8 mouse cellular contexts compared by ENCODE assay signal in genomic region chr11:88180959-88181619, GRCm38 (mm10). TPM values are rescaled to one million over a fixed set of nuclear protein-coding genes. Genes with fewer than 3 reads are reported as not detected.
A peak's percentile ranks its signal among the peaks of the same experiment; 100 is the strongest.
DNase-seq lines count a peak whose midpoint lies in the region; ATAC-seq and TF ChIP-seq lines count a peak whose summit lies in the region.

No protein-coding gene starts in this region.

- ATAC-seq in hindbrain, embryonic 15.5 days (ENCODE audit: low FRiP score, low read depth) = peak; percentile 85
- ATAC-seq in midbrain, embryonic 11.5 days (ENCODE audit: low FRiP score) = peak; percentile 54

- H3K27me3 ChIP-seq in hindbrain, embryonic 15.5 days = no peaks in the 10 kb centered on the region
- H3K27me3 ChIP-seq in midbrain, embryonic 11.5 days (ENCODE audit: control insufficient read depth, insufficient read depth, low read length) = no peaks in the 10 kb centered on the region; the same call in 1 of the 2 replicates
- H3K27me3 ChIP-seq in testis, adult 2 months (ENCODE audit: control insufficient read depth, insufficient read depth, low read length) = no peaks in the 10 kb centered on the region

- peaks cover 15% of the 10 kb centered on the region; the same call in 1 of the 2 replicates for H3K36me3 ChIP-seq in hindbrain, embryonic 15.5 days
- H3K36me3 ChIP-seq in midbrain, embryonic 11.5 days (ENCODE audit: control insufficient read depth, insufficient read depth, low read length) = peaks cover 5% of the 10 kb centered on the region; the same call in 1 of the 2 replicates
- no peaks in the 10 kb centered on the region for H3K36me3 ChIP-seq in testis, adult 2 months (ENCODE audit: control insufficient read depth, insufficient read depth, low read length)

- no peak for TF ChIP-seq CTCF in testis, adult 2 months (IDR thresholded peaks at IDR 0.05; ENCODE audit: control insufficient read depth, insufficient read depth, insufficient replicate concordance, low read depth, low read length)

- no peaks in the 10 kb centered on the region for H3K9me3 ChIP-seq in hindbrain, embryonic 15.5 days
- H3K9me3 ChIP-seq in midbrain, embryonic 11.5 days (ENCODE audit: control insufficient read depth, low read length) = no peaks in the 10 kb centered on the region

- peak overlapping the region; percentile 77 for H3K27ac ChIP-seq in hindbrain, embryonic 15.5 days (replicated peaks)
- peak overlapping the region; percentile 25; the same call in 1 of the 2 replicates for H3K27ac ChIP-seq in midbrain, embryonic 11.5 days (ENCODE audit: low read depth, low read length)
- peak overlapping the region; percentile 46 for H3K27ac ChIP-seq in testis, adult 2 months (ENCODE audit: control insufficient read depth, insufficient read depth, low read depth, low read length)

- H3K4me1 ChIP-seq in hindbrain, embryonic 15.5 days (replicated peaks) = peaks cover 24% of the 10 kb centered on the region
- peaks cover 23% of the 10 kb centered on the region for H3K4me1 ChIP-seq in midbrain, embryonic 11.5 days (ENCODE audit: control insufficient read depth, insufficient read depth, low read length)
- H3K4me1 ChIP-seq in testis, adult 2 months (ENCODE audit: control insufficient read depth, insufficient read depth, low read length) = no peaks in the 10 kb centered on the region; the same call in 1 of the 2 replicates

- TF ChIP-seq POLR2A in testis, adult 2 months (IDR thresholded peaks at IDR 0.05; ENCODE audit: control insufficient read depth, low read depth, low read length) = no peak

- no peak overlapping the region for H3K4me3 ChIP-seq in hindbrain, embryonic 15.5 days
- H3K4me3 ChIP-seq in midbrain, embryonic 11.5 days (ENCODE audit: low read depth, low read length) = no peak overlapping the region
- H3K4me3 ChIP-seq in testis, adult 2 months (ENCODE audit: control insufficient read depth, low read depth, low read length) = no peak overlapping the region

- peak overlapping the region; percentile 8 for H3K4me2 ChIP-seq in hindbrain, embryonic 15.5 days
- H3K4me2 ChIP-seq in midbrain, embryonic 11.5 days = no peak overlapping the region

- intact Hi-C loops in left cerebral cortex, postnatal 4 days (cut with DNase I) = no loop called here

- H3K9ac ChIP-seq in hindbrain, embryonic 15.5 days = 0 out of 2 replicates have a peak overlapping the region, but pooled peaks have one; percentile 1
- H3K9ac ChIP-seq in midbrain, embryonic 11.5 days (ENCODE audit: low read length) = peak overlapping the region; percentile 45

- WGBS in hindbrain, embryonic 15.5 days = 8% methylated on average over 16 of the region's 16 CpGs
- WGBS in midbrain, embryonic 11.5 days = 18% methylated on average over 16 of the region's 16 CpGs

- peak; percentile 68 for DNase-seq in cerebellum, adult 11-12 months
- no peak for DNase-seq in cerebellum, adult 11 months
- peak; percentile 76 for DNase-seq in embryo, embryonic 10 days (ENCODE audit: low spot score)
- DNase-seq in gastrocnemius, postnatal 25 days = peak; percentile 88
- peak; percentile 78 for DNase-seq in left cerebral cortex, postnatal 4 days
- peak; percentile 91 for DNase-seq in midbrain, embryonic 11.5 days (ENCODE audit: low spot score, missing footprints)

RNA-seq across cellular contexts. Expression of gene Mrps23, which starts 23.1 kb away (rescaled TPM):
- 100 to 1,000 TPM; 126 to 133 TPM for total RNA-seq in gastrocnemius, postnatal 25 days (2021)
- 60.3 and 61.7 TPM in 2 replicates for polyA plus RNA-seq in hindbrain, embryonic 15.5 days (2015; fragmentation: Nextera tagmentation; extraction: Ambion mirVana)
- 10 to 100 TPM; 55.2 to 65.1 TPM for total RNA-seq in left cerebral cortex, postnatal 4 days (2021)
- 88.8 TPM in 2 replicates for polyA plus RNA-seq in midbrain, embryonic 11.5 days (2014; fragmentation: Nextera tagmentation; extraction: Ambion mirVana)
- polyA plus RNA-seq in testis, adult 2 months (2012; rRNA removed) = 29.8 and 46.7 TPM in 2 replicates

Comparison
In these comparisons a context has a peak if more than half of its experiments do, and no peak if none do; other contexts are left out.
1. H3K27ac ChIP-seq: peak in every context shown above with its lines; median percentile 77 in hindbrain, embryonic 15.5 days; 46 in testis, adult 2 months; 25 in midbrain, embryonic 11.5 days.